Mouse (Mus musculus) intestine, embryonic 15.5 days (tissue): ENCODE results near the gene Vmn2r5. TPM values are rescaled to one million over a fixed set of nuclear protein-coding genes. Genes with fewer than 3 reads are reported as not detected.
"Not testable (repeated sequence)": the region's sequence is repeated elsewhere in the genome, so short reads cannot be mapped to it uniquely, and the experiment has no call there.

ENCODE experiments used
- ATAC-seq: fragments of 200-750 bp; cut with Nextera tagmentation; 2 replicates; pipeline ENCODE4 v1.8.0; 2017; ENCODE audit warnings: moderate TSS enrichment, moderate library complexity
- H3K27ac ChIP-seq: fragments of 300-500 bp; sonication (generic); 2 replicates; pipeline ENCODE4 v1.5.1; 2015; ENCODE audit warnings: mild to moderate bottlenecking, inconsistent platforms
- H3K27me3 ChIP-seq: fragments of 300-500 bp; sonication (generic); replicated peaks from 2 replicates; pipeline ENCODE4 v1.6.1; 2015; ENCODE audit warnings: inconsistent platforms
- H3K36me3 ChIP-seq: fragments of 300-500 bp; sonication (generic); 2 replicates; pipeline ENCODE4 v1.6.1; 2015; ENCODE audit warnings: inconsistent platforms
- H3K4me1 ChIP-seq: fragments of 300-500 bp; sonication (generic); replicated peaks from 2 replicates; pipeline ENCODE4 v1.6.1; 2015; ENCODE audit warnings: inconsistent platforms
- H3K4me2 ChIP-seq: fragments of 300-500 bp; sonication (generic); replicated peaks from 2 replicates; pipeline ENCODE4 v1.6.1; 2015; ENCODE audit warnings: mild to moderate bottlenecking, inconsistent platforms
- H3K4me3 ChIP-seq: fragments of 300-500 bp; sonication (generic); replicated peaks from 2 replicates; pipeline ENCODE4 v1.5.1; 2015; ENCODE audit warnings: inconsistent platforms
- H3K9ac ChIP-seq: fragments of 300-500 bp; sonication (generic); 2 replicates; pipeline ENCODE4 v1.6.1; 2015; ENCODE audit warnings: inconsistent platforms
- H3K9me3 ChIP-seq: fragments of 300-500 bp; sonication (generic); 2 replicates; pipeline ENCODE4 v1.6.1; 2016; ENCODE audit warnings: inconsistent platforms
- WGBS: fragments of 180-500 bp; shearing (Covaris S2); methylation state at CpG from one replicate; pipeline ENCODE4 v1.1.7; 2015; 5-methylcytosine and 5-hydroxymethylcytosine counted together
- polyA plus RNA-seq: library from polyadenylated mRNA; unstranded; fragments of >200 nt; fragmentation: Nextera tagmentation; extraction: Ambion mirVana; gene quantifications from 2 replicates; pipeline ENCODE4 v1.2.1, GENCODE M21; 2015

Vmn2r5 gene
- polyA plus RNA-seq = not detected in 2 replicates

- 43% methylated on average over 1 of the region's 2 CpGs for WGBS
- ATAC-seq, H3K27me3 ChIP-seq, H3K36me3 ChIP-seq, H3K9me3 ChIP-seq, H3K4me1 ChIP-seq, H3K4me2 ChIP-seq, H3K9ac ChIP-seq, H3K27ac ChIP-seq, H3K4me3 ChIP-seq: not testable (repeated sequence)
Observed at GRCm38 (mm10) chr3:64509742-64510141, at the start of gene Vmn2r5. TSS of gene Vmn2r5 (minus strand) at chr3:64509842.

GRCm38 (mm10) chr3:64523585-64523984 lies 13.9 kb upstream of the Vmn2r5 start:
- not testable (repeated sequence) for H3K4me3 ChIP-seq, H3K27me3 ChIP-seq, H3K27ac ChIP-seq, H3K9me3 ChIP-seq, H3K9ac ChIP-seq, H3K4me2 ChIP-seq, H3K4me1 ChIP-seq, H3K36me3 ChIP-seq, ATAC-seq
- WGBS = 78% methylated on average over 1 of the region's 1 CpGs

Other genes with a start within 250 kb of the Vmn2r5 start
- 0.03 TPM in 1 of 2 replicates, not detected in the other for gene Vmn2r3, start 220.1 kb downstream of the Vmn2r5 start, polyA plus RNA-seq
- gene Vmn2r4, start 94.5 kb downstream of the Vmn2r5 start, polyA plus RNA-seq = not detected in 2 replicates
- gene Vmn2r6, start 56.0 kb upstream of the Vmn2r5 start, polyA plus RNA-seq = not detected in 2 replicates